Mouse (Mus musculus): Measurements from ENCODE around the gene Ankzf1.

- TF ChIP-seq POLR2A (IDR thresholded peaks at IDR 0.05; ENCODE audit: extremely low read depth, insufficient read depth, low read length), result no peak
- TF ChIP-seq CTCF (IDR thresholded peaks at IDR 0.05; ENCODE audit: low read depth, low read length), result no peak
These were observed 23.8 kb downstream of the Ankzf1 start for GRCm38 (mm10) chr1:75215785-75216184.

Measured in liver, adult 2 months (tissue).